Mouse (Mus musculus): ENCODE measurements around the gene Man2b2. TPM values are rescaled to one million over a fixed set of nuclear protein-coding genes. Genes with fewer than 3 reads are reported as not detected.
A peak's percentile ranks its signal among the peaks of the same experiment; 100 is the strongest.
"Not testable (repeated sequence)": the region's sequence is repeated elsewhere in the genome, so short reads cannot be mapped to it uniquely, and the experiment has no call there.

The Man2b2 gene
- total and polyA plus RNA-seq, 2 experiments from 2014 or later, result 15.6 to 26.2 TPM

DNA sequence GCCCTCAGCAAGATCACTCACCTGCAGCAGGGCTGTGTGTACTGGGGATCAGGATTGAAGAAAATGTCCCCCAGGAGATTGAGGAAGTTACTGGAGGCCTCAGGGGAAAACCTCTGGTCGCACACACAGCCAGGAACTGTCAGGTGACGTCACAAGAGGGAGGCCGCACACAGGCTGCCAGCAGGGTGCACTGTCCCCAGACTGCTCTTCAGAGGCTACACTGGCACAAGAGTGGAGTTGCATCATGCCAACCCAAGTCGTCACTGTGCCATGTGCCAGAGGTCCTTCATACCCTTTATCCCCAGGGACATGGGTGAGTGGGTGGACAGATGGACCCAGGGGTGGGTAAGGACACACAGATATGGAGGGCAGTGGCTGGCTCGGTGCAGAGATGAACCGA, 15.9 kb downstream of the Man2b2 start:
- Histone ChIP-seq H3K36me3 (ENCODE audit: insufficient read depth, low read length) (peaks cover 10% of the 10 kb centered on the region), H3K4me1 (ENCODE audit: insufficient read depth, low read length) (no peaks in the 10 kb centered on the region), H3K9me3 (ENCODE audit: low read length) (no peaks in the 10 kb centered on the region), H3K4me2 (ENCODE audit: low read depth, low read length, poor library complexity, severe bottlenecking) (no peak overlapping the region), H3K4me3 (ENCODE audit: low read depth, low read length) (no peak overlapping the region), H3K9ac (replicated peaks; ENCODE audit: low read length, poor library complexity, severe bottlenecking) (no peak overlapping the region), H3K27ac (ENCODE audit: low read depth, low read length) (no peak overlapping the region), H3K27me3 (ENCODE audit: insufficient read depth, low read length) (no peaks in the 10 kb centered on the region)
- WGBS, result 80% methylated on average over 6 of the region's 6 CpGs
- ATAC-seq (ENCODE audit: low FRiP score) (no peak), DNase-seq (ENCODE audit: low spot score) (no peak)
- TF ChIP-seq CTCF (IDR thresholded peaks at IDR 0.05), result peak; percentile 28; the same call in 1 of the 2 replicates

GRCm38 (mm10) chr5:36811413-36811812, 19.0 kb downstream of the Man2b2 start:
- Histone ChIP-seq H3K9ac (replicated peaks; ENCODE audit: low read length, poor library complexity, severe bottlenecking) (no peak overlapping the region), H3K4me2 (ENCODE audit: low read depth, low read length, poor library complexity, severe bottlenecking) (no peak overlapping the region), H3K9me3 (ENCODE audit: low read length) (no peaks in the 10 kb centered on the region), H3K36me3 (ENCODE audit: insufficient read depth, low read length) (peaks cover 2% of the 10 kb centered on the region; the same call in 1 of the 2 replicates), H3K4me1 (ENCODE audit: insufficient read depth, low read length) (no peaks in the 10 kb centered on the region), H3K4me3 (ENCODE audit: low read depth, low read length) (no peak overlapping the region), H3K27me3 (ENCODE audit: insufficient read depth, low read length) (no peaks in the 10 kb centered on the region), H3K27ac (ENCODE audit: low read depth, low read length) (no peak overlapping the region)
- peak; percentile 93 for TF ChIP-seq CTCF (IDR thresholded peaks at IDR 0.05)
- DNase-seq (ENCODE audit: low spot score) (peak; percentile 78), ATAC-seq (ENCODE audit: low FRiP score) (peak; percentile 60)
- WGBS, result 30% methylated on average over 3 of the region's 3 CpGs

DNA sequence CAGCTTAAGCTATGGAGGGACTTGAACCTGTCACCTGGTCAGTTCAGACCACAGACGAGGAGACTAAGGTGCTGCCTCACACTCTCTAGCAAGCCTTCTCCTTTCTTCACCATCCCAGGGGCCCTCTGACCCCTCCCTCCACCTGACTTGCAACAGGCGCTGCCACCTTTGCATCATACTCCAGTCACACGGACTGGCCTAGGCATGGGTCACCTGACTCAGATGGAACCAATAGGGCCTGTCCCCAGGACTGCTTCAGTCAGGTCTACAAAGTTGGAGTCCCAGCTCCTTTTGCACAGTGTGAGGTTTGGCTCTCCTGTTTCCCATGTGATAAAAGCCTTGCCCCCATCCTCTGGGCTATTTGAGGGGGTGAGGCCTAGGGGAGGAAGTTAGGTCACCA, 19.8 kb downstream of the Man2b2 start:
- Histone ChIP-seq H3K27ac (ENCODE audit: low read depth, low read length) (no peak overlapping the region), H3K4me2 (ENCODE audit: low read depth, low read length, poor library complexity, severe bottlenecking) (no peak overlapping the region), H3K27me3 (ENCODE audit: insufficient read depth, low read length) (no peaks in the 10 kb centered on the region), H3K9ac (replicated peaks; ENCODE audit: low read length, poor library complexity, severe bottlenecking) (no peak overlapping the region), H3K36me3 (ENCODE audit: insufficient read depth, low read length) (no peaks in the 10 kb centered on the region), H3K4me1 (ENCODE audit: insufficient read depth, low read length) (no peaks in the 10 kb centered on the region), H3K9me3 (ENCODE audit: low read length) (no peaks in the 10 kb centered on the region), H3K4me3 (ENCODE audit: low read depth, low read length) (no peak overlapping the region)
- no peak for TF ChIP-seq CTCF (IDR thresholded peaks at IDR 0.05)
- DNase-seq (ENCODE audit: low spot score) (no peak), ATAC-seq (ENCODE audit: low FRiP score) (peak; percentile 39; the same call in 1 of the 2 replicates)
- 82% methylated on average over 3 of the region's 3 CpGs for WGBS

- DNase-seq (ENCODE audit: low spot score), result no peak
- Histone ChIP-seq H3K4me2 (ENCODE audit: low read depth, low read length, poor library complexity, severe bottlenecking) (no peak overlapping the region), H3K36me3 (ENCODE audit: insufficient read depth, low read length) (no peaks in the 10 kb centered on the region), H3K9ac (replicated peaks; ENCODE audit: low read length, poor library complexity, severe bottlenecking) (no peak overlapping the region), H3K4me1 (ENCODE audit: insufficient read depth, low read length) (no peaks in the 10 kb centered on the region), H3K4me3 (ENCODE audit: low read depth, low read length) (no peak overlapping the region), H3K9me3 (ENCODE audit: low read length) (no peaks in the 10 kb centered on the region), H3K27me3 (ENCODE audit: insufficient read depth, low read length) (no peaks in the 10 kb centered on the region), H3K27ac (ENCODE audit: low read depth, low read length) (no peak overlapping the region)
- TF ChIP-seq CTCF (IDR thresholded peaks at IDR 0.05), result no peak
- WGBS, result 89% methylated on average over 7 of the region's 7 CpGs
- no peak for ATAC-seq (ENCODE audit: low FRiP score)
Observed at GRCm38 (mm10) chr5:36809123-36809522, 21.3 kb downstream of the Man2b2 start.

- H3K27ac ChIP-seq (ENCODE audit: low read depth, low read length), result no peak overlapping the region
- no peaks in the 10 kb centered on the region for H3K27me3 ChIP-seq (ENCODE audit: insufficient read depth, low read length)
- H3K9me3 ChIP-seq (ENCODE audit: low read length), result no peaks in the 10 kb centered on the region
- H3K4me2 ChIP-seq (ENCODE audit: low read depth, low read length, poor library complexity, severe bottlenecking), result no peak overlapping the region
- ATAC-seq (ENCODE audit: low FRiP score) (no peak), DNase-seq (ENCODE audit: low spot score) (no peak)
- no peaks in the 10 kb centered on the region for H3K4me1 ChIP-seq (ENCODE audit: insufficient read depth, low read length)
- no peak overlapping the region for H3K4me3 ChIP-seq (ENCODE audit: low read depth, low read length)
- 0 out of 2 replicates have a peak, but pooled peaks have one; percentile 4 for TF ChIP-seq CTCF (IDR thresholded peaks at IDR 0.05)
- WGBS, result 27% methylated on average over 5 of the region's 5 CpGs
- H3K9ac ChIP-seq (replicated peaks; ENCODE audit: low read length, poor library complexity, severe bottlenecking), result no peak overlapping the region
- H3K36me3 ChIP-seq (ENCODE audit: insufficient read depth, low read length), result no peaks in the 10 kb centered on the region
Observed at GRCm38 (mm10) chr5:36807106-36807505, 23.3 kb downstream of the Man2b2 start.

DNA sequence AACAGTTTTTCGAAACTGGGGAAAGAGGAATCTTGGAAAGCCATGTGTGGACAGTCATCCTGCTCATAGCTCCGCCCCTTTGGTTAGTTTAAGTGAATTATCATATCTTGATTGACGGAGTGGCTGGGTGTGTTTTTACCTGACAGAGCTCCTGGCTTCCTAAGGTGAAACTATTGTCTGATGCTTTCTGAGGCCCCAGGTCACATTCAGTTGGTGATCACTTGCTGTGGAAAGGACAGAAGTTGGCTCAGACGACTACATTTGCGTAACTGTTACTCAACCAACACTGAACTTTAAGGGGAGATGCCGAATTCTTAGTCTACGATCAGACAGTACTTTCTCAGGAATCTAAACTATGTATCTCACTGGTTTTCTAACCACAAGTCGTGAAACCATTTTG, 33.2 kb downstream of the Man2b2 start:
- Histone ChIP-seq H3K4me2 (ENCODE audit: low read depth, low read length, poor library complexity, severe bottlenecking) (peak overlapping the region; percentile 46), H3K27me3 (ENCODE audit: insufficient read depth, low read length) (no peaks in the 10 kb centered on the region), H3K36me3 (ENCODE audit: insufficient read depth, low read length) (peaks cover 7% of the 10 kb centered on the region; the same call in 1 of the 2 replicates), H3K4me3 (ENCODE audit: low read depth, low read length) (peak overlapping the region; percentile 64; the same call in 1 of the 2 replicates), H3K4me1 (ENCODE audit: insufficient read depth, low read length) (no peaks in the 10 kb centered on the region), H3K9ac (replicated peaks; ENCODE audit: low read length, poor library complexity, severe bottlenecking) (no peak overlapping the region), H3K27ac (ENCODE audit: low read depth, low read length) (no peak overlapping the region), H3K9me3 (ENCODE audit: low read length) (no peaks in the 10 kb centered on the region)
- WGBS, result 53% methylated on average over 8 of the region's 8 CpGs
- TF ChIP-seq CTCF (IDR thresholded peaks at IDR 0.05), result no peak
- DNase-seq (ENCODE audit: low spot score), result no peak
- no peak for ATAC-seq (ENCODE audit: low FRiP score)

GRCm38 (mm10) chr5:36796296-36797014, 34.0 kb downstream of the Man2b2 start, which contains the start of gene Mrfap1:
Gene Mrfap1, minus strand, starts transcription at chr5:36796772.
- H3K27ac ChIP-seq (ENCODE audit: low read depth, low read length), result peak within 1 kb of the TSS; percentile 91
- peak within 1 kb of the TSS; percentile 48 for H3K4me2 ChIP-seq (ENCODE audit: low read depth, low read length, poor library complexity, severe bottlenecking)
- not testable (repeated sequence) for H3K4me1 ChIP-seq (ENCODE audit: insufficient read depth, low read length); H3K36me3 ChIP-seq (ENCODE audit: insufficient read depth, low read length); H3K27me3 ChIP-seq (ENCODE audit: insufficient read depth, low read length); H3K9me3 ChIP-seq (ENCODE audit: low read length)
- DNase-seq (ENCODE audit: low spot score) (peak; percentile 97), ATAC-seq (ENCODE audit: low FRiP score) (peak; percentile 85)
- peak within 1 kb of the TSS; percentile 79 for H3K9ac ChIP-seq (replicated peaks; ENCODE audit: low read length, poor library complexity, severe bottlenecking)
- H3K4me3 ChIP-seq (ENCODE audit: low read depth, low read length), result peak within 1 kb of the TSS; percentile 64
- under 1% methylated on average over 88 of the region's 90 CpGs for WGBS
